Mouse (Mus musculus) heart, postnatal 36 days (tissue): ENCODE data around the gene Gimap1. TPM values are rescaled to one million over a fixed set of nuclear protein-coding genes. Genes with fewer than 3 reads are reported as not detected.

Experiments used
- DNase-seq, 2 experiments: peaks; one replicate each; pipeline ENCODE4 v3.0.0; 2021 to 2022
- intact Hi-C: fragments of 180-260 bp; cut with DNase I; formaldehyde crosslinking; loops from one replicate; pipeline ENCODE4 v1.15.1; 2025
- total RNA-seq, 2 experiments: library from RNA; stranded (reverse); gene quantifications; 2 replicates each; pipeline ENCODE4 v1.2.3; 2021

Gene Gimap1
- total RNA-seq, 2 experiments from 2014 or later: 8.1 to 11.8 TPM

GRCm38 (mm10) chr6:48787867-48788266 is 49.0 kb downstream of the Gimap1 start:
- no peak for DNase-seq
- intact Hi-C loops: no loop called here

Other genes with a start within 250 kb of the Gimap1 start
- 10 to 100 TPM; 18.7 to 20.9 TPM for gene Atp6v0e2, start 201.4 kb upstream of the Gimap1 start, total RNA-seq
- 10 to 100 TPM; 16.7 to 26.6 TPM for gene Lrrc61, start 184.3 kb upstream of the Gimap1 start, total RNA-seq
- gene Rarres2, start 166.3 kb upstream of the Gimap1 start, total RNA-seq: 100 to 1,000 TPM in 1 of 2 experiments, 10 to 100 TPM in 1; 70.4 to 101 TPM
- not detected for gene Gm45021, start 149.4 kb upstream of the Gimap1 start, total RNA-seq
- 10 to 100 TPM; 27.3 to 33.7 TPM for gene Repin1, start 145.2 kb upstream of the Gimap1 start, total RNA-seq
- 1 to 10 TPM in 1 of 2 experiments, not detected in 1; 3.7 TPM for gene Gm44965, start 145.1 kb upstream of the Gimap1 start, total RNA-seq
- 10 to 100 TPM; 10.4 to 10.7 TPM for gene Zfp775, start 137.0 kb upstream of the Gimap1 start, total RNA-seq
- under 1 TPM; 0.33 to 0.38 TPM for gene AI854703, start 112.3 kb upstream of the Gimap1 start, total RNA-seq
- gene Gimap8, start 91.8 kb upstream of the Gimap1 start, total RNA-seq: 1 to 10 TPM; 6.7 to 6.8 TPM
- 1 to 10 TPM; 4.8 to 5.2 TPM for gene Gimap9, start 62.9 kb upstream of the Gimap1 start, total RNA-seq
- 10 to 100 TPM; 23.6 to 30.4 TPM for gene Gimap4, start 54.5 kb upstream of the Gimap1 start, total RNA-seq
- gene Gimap6, start 30.8 kb upstream of the Gimap1 start, total RNA-seq: 10 to 100 TPM; 40.5 to 46.0 TPM
- 1 to 10 TPM; 3.1 to 4.7 TPM for gene Gm28053, start 20.4 kb upstream of the Gimap1 start, total RNA-seq
- gene Gimap7, start 20.4 kb upstream of the Gimap1 start, total RNA-seq: under 1 TPM in 1 of 2 experiments, not detected in 1; 0.22 TPM
- gene Gimap5, start 7.1 kb downstream of the Gimap1 start, total RNA-seq: 1 to 10 TPM; 6.0 to 6.6 TPM
- under 1 TPM; 0.51 to 0.53 TPM for gene Gimap3, start 31.8 kb downstream of the Gimap1 start, total RNA-seq
- 10 to 100 TPM; 19.8 to 20.0 TPM for gene Tmem176a, start 101.9 kb downstream of the Gimap1 start, total RNA-seq
- gene Tmem176b, start 102.4 kb downstream of the Gimap1 start, total RNA-seq: 10 to 100 TPM; 53.6 to 55.3 TPM
- not detected for gene Aoc1, start 133.8 kb downstream of the Gimap1 start, total RNA-seq
- not detected for gene 1600015I10Rik, start 190.8 kb downstream of the Gimap1 start, total RNA-seq
- not detected for gene Doxl2, start 235.9 kb downstream of the Gimap1 start, total RNA-seq
- gene Svs1, start 247.8 kb downstream of the Gimap1 start, total RNA-seq: not detected